Mouse (Mus musculus): Measurements from ENCODE around the gene Rab42.

The Rab42 gene

GRCm38 (mm10) chr4:132269740-132270560 is 33.2 kb downstream of the Rab42 start:
- peak; percentile 92 for DNase-seq

GRCm38 (mm10) chr4:132268871-132269739 is 34.1 kb downstream of the Rab42 start:
- DNase-seq, result peak; percentile 30

- DNase-seq, result no peak
Measured at GRCm38 (mm10) chr4:132266835-132267349, 36.3 kb downstream of the Rab42 start.

- DNase-seq, result no peak
Measured at GRCm38 (mm10) chr4:132263313-132263712, 39.9 kb downstream of the Rab42 start.

- no peak for DNase-seq
Measured at GRCm38 (mm10) chr4:132262358-132262616, 40.9 kb downstream of the Rab42 start.

- DNase-seq, result peak; percentile 68
Measured at GRCm38 (mm10) chr4:132261514-132262357, 41.4 kb downstream of the Rab42 start, which contains the start of gene Gmeb1. Gene Gmeb1, minus strand, starts transcription at chr4:132261602.

- DNase-seq, result peak; percentile 54
Measured at GRCm38 (mm10) chr4:132260404-132261379, 42.5 kb downstream of the Rab42 start.

GRCm38 (mm10) chr4:132259248-132259647 is 43.9 kb downstream of the Rab42 start:
- peak; percentile 27 for DNase-seq

- DNase-seq, result no peak
Measured at GRCm38 (mm10) chr4:132256384-132256783, 46.8 kb downstream of the Rab42 start.

- DNase-seq, result no peak
Measured at GRCm38 (mm10) chr4:132254986-132255385, 48.2 kb downstream of the Rab42 start.

- no peak for DNase-seq
Measured at GRCm38 (mm10) chr4:132253622-132254021, 49.6 kb downstream of the Rab42 start.

- DNase-seq, result no peak
Measured at GRCm38 (mm10) chr4:132253128-132253527, 50.1 kb downstream of the Rab42 start.
